16 mouse cellular contexts compared by ENCODE assay signal in the genomic region with DNA sequence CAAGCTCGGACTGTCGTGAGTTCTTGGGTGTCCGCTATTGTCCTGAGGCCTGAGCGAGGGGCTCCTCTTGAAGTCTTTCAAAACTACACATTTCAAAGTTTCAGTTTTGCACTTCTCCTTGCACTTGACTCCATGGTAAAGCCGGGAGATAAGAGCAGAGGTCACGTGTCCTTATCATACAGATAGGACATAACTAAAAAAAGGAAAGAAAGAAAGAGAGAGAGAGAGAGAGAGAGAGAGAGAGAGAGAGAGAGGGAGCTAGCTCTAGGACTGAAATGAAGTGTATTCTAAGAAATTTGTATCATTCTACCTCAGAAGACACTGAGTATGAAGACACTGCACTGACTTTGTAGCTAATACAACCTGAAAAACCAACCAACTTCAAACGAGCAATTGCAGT.
"Had no signal": no experiment of that assay in that cellular context is flagged by ENCODE, and none has a peak within 500 bp of the region (broad histone marks: within the 10 kb centered on the region; RNA-seq: fewer than 3 reads in every experiment).

No protein-coding gene starts in this region.

- DNase-seq: retina, postnatal 1 day; right cerebral cortex, adult 18-20 months; right cerebral cortex, postnatal 14 days; right cerebral cortex, postnatal 4 days; spleen, adult 18-20 months; thymus, adult 18-20 months; thymus, adult 2 months; thymus, postnatal 14 days; thymus, postnatal 25 days; thymus, postnatal 36 days; thymus, postnatal 4 days had no signal

- H3K4me1 ChIP-seq: stomach, embryonic 15.5 days had no signal

- H3K36me3 ChIP-seq: neural tube, embryonic 12.5 days; neural tube, embryonic 13.5 days; neural tube, embryonic 15.5 days; stomach, embryonic 15.5 days had no signal

- H3K27ac ChIP-seq: neural tube, embryonic 12.5 days; neural tube, embryonic 13.5 days; neural tube, embryonic 15.5 days; stomach, embryonic 15.5 days; stomach, postnatal 0 days had no signal

- H3K4me3 ChIP-seq: neural tube, embryonic 12.5 days; neural tube, embryonic 13.5 days; neural tube, embryonic 15.5 days; stomach, embryonic 15.5 days had no signal

- H3K9me3 ChIP-seq: neural tube, embryonic 12.5 days; neural tube, embryonic 13.5 days; neural tube, embryonic 15.5 days; stomach, embryonic 15.5 days had no signal

- H3K9ac ChIP-seq: neural tube, embryonic 12.5 days; neural tube, embryonic 13.5 days; neural tube, embryonic 15.5 days; stomach, embryonic 15.5 days had no signal

- H3K27me3 ChIP-seq: neural tube, embryonic 12.5 days; neural tube, embryonic 13.5 days; neural tube, embryonic 15.5 days; stomach, embryonic 15.5 days had no signal
